Mouse (Mus musculus): ENCODE measurements around the gene Vps45. TPM values are rescaled to one million over a fixed set of nuclear protein-coding genes. Genes with fewer than 3 reads are reported as not detected.

Vps45 gene
- total and polyA plus RNA-seq, 3 experiments: 20.6 to 92.0 (median 28.9) TPM

GRCm38 (mm10) chr3:96082100-96082499 is 23.8 kb upstream of the Vps45 start (continued):
- TF ChIP-seq CTCF (IDR thresholded peaks at IDR 0.05 in 2 of 3, conservative IDR thresholded peaks at IDR 0.05 in 1 of 3; ENCODE audit: control insufficient read depth in 1 of 3, insufficient read depth in 1 of 3, low read depth in 2 of 3, low read length in 3 of 3, poor library complexity in 1 of 3, severe bottlenecking in 1 of 3) (no peak), ZMIZ1 (IDR thresholded peaks at IDR 0.05; ENCODE audit: low read depth, low read length) (no peak), TBP (IDR thresholded peaks at IDR 0.05; ENCODE audit: low read depth, low read length) (no peak), SIN3A (IDR thresholded peaks at IDR 0.05; ENCODE audit: low read length) (no peak), NELFE (IDR thresholded peaks at IDR 0.05; ENCODE audit: low read depth, low read length) (0 out of 2 replicates have a peak, but pooled peaks have one; percentile 23), HCFC1 (IDR thresholded peaks at IDR 0.05; ENCODE audit: low read depth, low read length) (no peak), MAX (IDR thresholded peaks at IDR 0.05; ENCODE audit: low read length) (peak; percentile 67)

GRCm38 (mm10) chr3:96081650-96082049 is 23.4 kb upstream of the Vps45 start:
- no peaks in the 10 kb centered on the region for H3K79me2 ChIP-seq (ENCODE audit: control insufficient read depth, insufficient read depth, low read length, poor library complexity)
- no peaks in the 10 kb centered on the region for H3K27me3 ChIP-seq (ENCODE audit: control insufficient read depth in 1 of 2, insufficient read depth in 2 of 2, low read length in 2 of 2)
- H3K4me1 ChIP-seq (ENCODE audit: control insufficient read depth in 1 of 2, insufficient read depth in 2 of 2, low read length in 2 of 2): peaks cover 16 to 20% of the 10 kb centered on the region in 2 experiments
- H3K36me3 ChIP-seq (ENCODE audit: control insufficient read depth in 1 of 2, insufficient read depth in 2 of 2, low read length in 2 of 2): peaks cover 0 to 25% of the 10 kb centered on the region in 2 experiments; a peak in 2 of 4 replicates
- H3K9me3 ChIP-seq (replicated peaks; ENCODE audit: insufficient read depth, low read length): no peaks in the 10 kb centered on the region
- TF ChIP-seq EP300 (IDR thresholded peaks at IDR 0.05; ENCODE audit: low read depth in 1 of 2, low read length in 2 of 2) (peak; percentile 62 to 83), TAL1 (IDR thresholded peaks at IDR 0.05; ENCODE audit: low read length) (peak; percentile 93), MAFK (IDR thresholded peaks at IDR 0.05; ENCODE audit: borderline replicate concordance, low read depth, low read length) (no peak), GATA1 (IDR thresholded peaks at IDR 0.05; ENCODE audit: low read depth, low read length) (peak; percentile 89), UBTF (IDR thresholded peaks at IDR 0.05; ENCODE audit: borderline replicate concordance, insufficient read depth, low read depth, low read length) (no peak), MYC (IDR thresholded peaks at IDR 0.05; ENCODE audit: low read depth, low read length) (no peak), ETS1 (IDR thresholded peaks at IDR 0.05; ENCODE audit: low read depth, low read length) (peak; percentile 53; the same call in 1 of the 2 replicates), TCF12 (IDR thresholded peaks at IDR 0.05; ENCODE audit: low read depth, low read length) (peak; percentile 88), CHD2 (IDR thresholded peaks at IDR 0.05; ENCODE audit: low read length) (no peak)
- DNase-seq (ENCODE audit: low read depth, low spot score): peak; percentile 82
- peak overlapping the region; percentile 66 for H3K27ac ChIP-seq (ENCODE audit: control insufficient read depth, low read depth, low read length)
- peak overlapping the region; percentile 9; the same call in 1 of the 2 replicates for H3K9ac ChIP-seq (ENCODE audit: control insufficient read depth, low read depth, low read length, poor library complexity, severe bottlenecking)
- no peak overlapping the region; a peak in 1 of 4 replicates for H3K4me3 ChIP-seq (ENCODE audit: control insufficient read depth in 1 of 2, insufficient read depth in 1 of 2, low read depth in 2 of 2, low read length in 2 of 2)

DNA sequence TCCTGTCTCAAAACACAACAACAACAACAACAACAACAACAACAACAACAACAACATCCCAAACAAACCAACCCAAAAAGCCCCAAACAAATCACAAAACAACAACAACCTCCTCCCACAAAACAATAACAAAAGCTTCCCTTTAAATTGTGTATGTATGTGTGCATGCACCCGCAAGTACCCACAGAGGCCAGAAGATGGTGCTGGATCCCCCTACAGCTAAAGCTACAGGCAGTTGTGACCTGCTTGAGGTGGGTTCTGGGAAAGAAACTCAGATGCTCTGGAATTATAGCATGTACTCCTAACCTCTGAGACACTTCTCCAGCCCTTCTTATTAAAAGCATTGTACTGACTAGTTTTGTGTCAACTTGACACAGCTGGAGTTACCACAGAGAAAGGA is 22.7 kb upstream of the Vps45 start:
- H3K27me3 ChIP-seq (ENCODE audit: control insufficient read depth in 1 of 2, insufficient read depth in 2 of 2, low read length in 2 of 2): no peaks in the 10 kb centered on the region
- H3K79me2 ChIP-seq (ENCODE audit: control insufficient read depth, insufficient read depth, low read length, poor library complexity): no peaks in the 10 kb centered on the region
- no peaks in the 10 kb centered on the region for H3K9me3 ChIP-seq (replicated peaks; ENCODE audit: insufficient read depth, low read length)
- H3K27ac ChIP-seq (ENCODE audit: control insufficient read depth, low read depth, low read length): no peak overlapping the region
- peaks cover 14 to 16% of the 10 kb centered on the region in 2 experiments for H3K4me1 ChIP-seq (ENCODE audit: control insufficient read depth in 1 of 2, insufficient read depth in 2 of 2, low read length in 2 of 2)
- peak; percentile 92 for DNase-seq (ENCODE audit: low read depth, low spot score)
- no peak overlapping the region for H3K9ac ChIP-seq (ENCODE audit: control insufficient read depth, low read depth, low read length, poor library complexity, severe bottlenecking)
- H3K4me3 ChIP-seq (ENCODE audit: control insufficient read depth in 1 of 2, insufficient read depth in 1 of 2, low read depth in 2 of 2, low read length in 2 of 2): no peak overlapping the region
- peaks cover 0 to 19% of the 10 kb centered on the region in 2 experiments; a peak in 2 of 4 replicates for H3K36me3 ChIP-seq (ENCODE audit: control insufficient read depth in 1 of 2, insufficient read depth in 2 of 2, low read length in 2 of 2)
- TF ChIP-seq ZMIZ1 (IDR thresholded peaks at IDR 0.05; ENCODE audit: low read depth, low read length) (no peak), ZNF384 (IDR thresholded peaks at IDR 0.05; ENCODE audit: low read depth, low read length) (no peak), E2F4 (IDR thresholded peaks at IDR 0.05; ENCODE audit: borderline replicate concordance, low read depth, low read length) (no peak), HCFC1 (IDR thresholded peaks at IDR 0.05; ENCODE audit: low read depth, low read length) (peak; percentile 59; the same call in 1 of the 2 replicates), MEF2A (IDR thresholded peaks at IDR 0.05; ENCODE audit: extremely low read depth, insufficient replicate concordance, low read depth, low read length, poor library complexity, severe bottlenecking) (no peak), UBTF (IDR thresholded peaks at IDR 0.05; ENCODE audit: borderline replicate concordance, insufficient read depth, low read depth, low read length) (no peak), SIN3A (IDR thresholded peaks at IDR 0.05; ENCODE audit: low read length) (peak; percentile 74; the same call in 1 of the 2 replicates), TAL1 (IDR thresholded peaks at IDR 0.05; ENCODE audit: low read length) (no peak), NRF1 (IDR thresholded peaks at IDR 0.05; ENCODE audit: insufficient read depth, low read depth, low read length, poor library complexity, severe bottlenecking) (no peak), CTCF (IDR thresholded peaks at IDR 0.05 in 2 of 3, conservative IDR thresholded peaks at IDR 0.05 in 1 of 3; ENCODE audit: control insufficient read depth in 1 of 3, insufficient read depth in 1 of 3, low read depth in 2 of 3, low read length in 3 of 3, poor library complexity in 1 of 3, severe bottlenecking in 1 of 3) (peak; percentile 92 to 97 (median 94)), USF1 (IDR thresholded peaks at IDR 0.05; ENCODE audit: low read depth, low read length) (no peak), EP300 (IDR thresholded peaks at IDR 0.05; ENCODE audit: low read depth in 1 of 2, low read length in 2 of 2) (0 out of 4 replicates have a peak, but pooled peaks of 1 of the 2 experiments have one; percentile 20), NELFE (IDR thresholded peaks at IDR 0.05; ENCODE audit: low read depth, low read length) (no peak), TBP (IDR thresholded peaks at IDR 0.05; ENCODE audit: low read depth, low read length) (0 out of 2 replicates have a peak, but pooled peaks have one; percentile 52), MAFK (IDR thresholded peaks at IDR 0.05; ENCODE audit: borderline replicate concordance, low read depth, low read length) (no peak), POLR2A (IDR thresholded peaks at IDR 0.05; ENCODE audit: control insufficient read depth in 1 of 2, insufficient read depth in 1 of 2, low read depth in 1 of 2, low read length in 2 of 2, poor library complexity in 1 of 2) (no peak), ETS1 (IDR thresholded peaks at IDR 0.05; ENCODE audit: low read depth, low read length) (no peak; the same call in 1 of the 2 replicates), MXI1 (IDR thresholded peaks at IDR 0.05; ENCODE audit: low read depth, low read length) (peak; percentile 76; the same call in 1 of the 2 replicates), ELF1 (IDR thresholded peaks at IDR 0.05; ENCODE audit: low read depth, low read length) (no peak; the same call in 1 of the 2 replicates), CHD1 (IDR thresholded peaks at IDR 0.05; ENCODE audit: low read depth, low read length) (no peak)
